Mouse (Mus musculus): ENCODE measurements around the gene Dydc2. TPM values are rescaled to one million over a fixed set of nuclear protein-coding genes. Genes with fewer than 3 reads are reported as not detected.
"Not testable (repeated sequence)": the region's sequence is repeated elsewhere in the genome, so short reads cannot be mapped to it uniquely, and the experiment has no call there.

Gene Dydc2
- polyA plus RNA-seq, 1 experiment from 2014 or later, result 0.29 TPM

DNA sequence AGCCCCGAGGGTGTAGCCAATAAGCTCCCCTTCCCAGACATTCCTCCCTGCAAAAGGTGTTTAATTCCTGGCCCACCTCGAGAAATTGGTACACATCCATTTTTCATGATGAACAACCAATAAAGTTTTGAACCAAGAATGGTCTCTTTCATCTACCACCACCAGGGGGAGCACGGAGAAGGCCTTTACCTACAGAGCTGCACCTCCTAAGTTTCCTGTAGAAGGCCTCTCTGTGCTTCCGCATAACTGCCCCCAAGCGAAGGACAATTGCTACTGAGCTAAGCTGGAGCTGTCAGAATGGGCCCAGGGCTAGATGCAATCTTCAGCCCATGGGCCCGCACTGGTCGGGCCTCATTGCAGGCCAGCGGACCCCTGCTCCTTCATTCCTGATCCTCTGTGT, 21.8 kb upstream of the Dydc2 start:
- H3K27me3 ChIP-seq (replicated peaks), result no peaks in the 10 kb centered on the region
- no peaks in the 10 kb centered on the region for H3K4me1 ChIP-seq (replicated peaks)
- ATAC-seq (ENCODE audit: insufficient number of reproducible peaks, low FRiP score), result no peak
- H3K9me3 ChIP-seq (replicated peaks), result no peaks in the 10 kb centered on the region
- H3K4me3 ChIP-seq, result no peak overlapping the region
- no peak overlapping the region for H3K27ac ChIP-seq (ENCODE audit: poor library complexity, severe bottlenecking)
- H3K4me2 ChIP-seq, result no peak overlapping the region
- H3K36me3 ChIP-seq, result no peaks in the 10 kb centered on the region
- no peak overlapping the region for H3K9ac ChIP-seq
- 40% methylated on average over 8 of the region's 8 CpGs for WGBS

DNA sequence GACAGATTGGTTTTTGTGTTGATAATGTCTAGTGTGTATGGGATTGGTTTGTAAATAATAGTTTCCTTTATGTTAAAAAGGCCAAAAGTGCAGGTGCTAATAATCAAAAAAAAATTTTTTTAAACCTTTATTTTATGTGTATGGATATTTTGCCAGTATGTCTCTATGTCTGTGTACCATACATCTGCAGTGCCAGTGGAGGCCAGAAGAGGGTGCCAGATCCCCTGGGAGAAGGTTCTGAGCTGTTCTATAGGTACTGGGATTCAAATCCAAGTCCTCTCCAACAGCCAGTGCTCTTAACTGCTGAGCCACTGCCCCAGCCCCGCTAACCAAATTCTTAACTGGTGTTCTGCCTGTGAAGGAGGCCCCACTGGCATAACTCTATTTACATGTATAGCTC, 18.5 kb upstream of the Dydc2 start:
- Histone ChIP-seq H3K4me1 (replicated peaks) (no peaks in the 10 kb centered on the region), H3K4me2 (no peak overlapping the region), H3K27me3 (replicated peaks) (no peaks in the 10 kb centered on the region), H3K27ac (ENCODE audit: poor library complexity, severe bottlenecking) (no peak overlapping the region), H3K36me3 (no peaks in the 10 kb centered on the region), H3K9me3 (replicated peaks) (no peaks in the 10 kb centered on the region), H3K9ac (no peak overlapping the region), H3K4me3 (no peak overlapping the region)
- 69% methylated on average over 1 of the region's 1 CpGs for WGBS
- no peak for ATAC-seq (ENCODE audit: insufficient number of reproducible peaks, low FRiP score)

DNA sequence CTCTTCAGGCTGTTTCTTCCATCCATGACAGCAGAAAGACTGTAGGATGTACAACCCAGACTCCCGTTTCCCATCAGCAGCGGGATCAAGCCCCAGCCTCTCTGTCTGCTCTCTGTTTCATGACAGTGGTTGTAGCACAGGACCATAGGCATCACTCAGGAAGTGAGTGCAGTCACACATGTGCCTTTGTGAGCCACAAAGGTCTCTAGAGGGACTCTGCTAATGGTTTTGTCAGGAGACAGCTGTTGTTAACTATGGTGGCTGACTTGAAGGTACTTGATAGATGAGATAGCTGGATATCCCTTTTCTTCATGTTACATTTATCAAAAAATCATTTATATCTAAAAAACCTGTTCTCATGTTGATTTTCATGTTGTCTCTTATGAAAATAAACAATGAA, 13.4 kb upstream of the Dydc2 start:
- Histone ChIP-seq H3K4me2 (no peak overlapping the region), H3K9ac (no peak overlapping the region), H3K27me3 (replicated peaks) (no peaks in the 10 kb centered on the region), H3K27ac (ENCODE audit: poor library complexity, severe bottlenecking) (no peak overlapping the region), H3K4me3 (no peak overlapping the region), H3K4me1 (replicated peaks) (peaks cover 5% of the 10 kb centered on the region), H3K9me3 (replicated peaks) (no peaks in the 10 kb centered on the region), H3K36me3 (no peaks in the 10 kb centered on the region)
- WGBS, result 91% methylated on average over 2 of the region's 2 CpGs
- ATAC-seq (ENCODE audit: insufficient number of reproducible peaks, low FRiP score), result no peak

DNA sequence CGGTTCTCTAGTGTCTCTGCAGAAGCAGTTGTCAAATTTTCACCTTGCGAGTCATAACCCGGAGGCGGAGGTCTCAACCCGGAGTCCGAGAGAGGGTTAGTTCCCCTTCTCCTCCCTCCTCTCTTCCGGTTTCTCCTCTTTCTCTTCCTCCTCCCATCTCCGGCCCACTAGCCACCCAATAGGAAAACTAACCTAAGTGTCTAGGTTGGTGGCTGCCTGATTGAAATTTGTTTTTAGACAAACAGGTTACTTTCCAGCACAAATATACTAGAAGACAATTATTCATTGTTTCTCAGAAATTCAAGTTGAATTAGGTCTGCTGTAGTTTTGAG, 3.9 kb upstream of the Dydc2 start:
- WGBS, result 2% methylated on average over 8 of the region's 8 CpGs
- H3K9me3 ChIP-seq (replicated peaks), result no peaks in the 10 kb centered on the region
- H3K4me1 ChIP-seq (replicated peaks), result peaks cover 7% of the 10 kb centered on the region; the same call in 1 of the 2 replicates
- H3K4me2 ChIP-seq, result peak overlapping the region; percentile 92
- peak overlapping the region; percentile 51 for H3K4me3 ChIP-seq
- H3K9ac ChIP-seq, result 0 out of 2 replicates have a peak overlapping the region, but pooled peaks have one; percentile 22
- H3K27ac ChIP-seq (ENCODE audit: poor library complexity, severe bottlenecking), result no peak overlapping the region
- no peaks in the 10 kb centered on the region for H3K36me3 ChIP-seq
- no peaks in the 10 kb centered on the region for H3K27me3 ChIP-seq (replicated peaks)
- no peak for ATAC-seq (ENCODE audit: insufficient number of reproducible peaks, low FRiP score)

DNA sequence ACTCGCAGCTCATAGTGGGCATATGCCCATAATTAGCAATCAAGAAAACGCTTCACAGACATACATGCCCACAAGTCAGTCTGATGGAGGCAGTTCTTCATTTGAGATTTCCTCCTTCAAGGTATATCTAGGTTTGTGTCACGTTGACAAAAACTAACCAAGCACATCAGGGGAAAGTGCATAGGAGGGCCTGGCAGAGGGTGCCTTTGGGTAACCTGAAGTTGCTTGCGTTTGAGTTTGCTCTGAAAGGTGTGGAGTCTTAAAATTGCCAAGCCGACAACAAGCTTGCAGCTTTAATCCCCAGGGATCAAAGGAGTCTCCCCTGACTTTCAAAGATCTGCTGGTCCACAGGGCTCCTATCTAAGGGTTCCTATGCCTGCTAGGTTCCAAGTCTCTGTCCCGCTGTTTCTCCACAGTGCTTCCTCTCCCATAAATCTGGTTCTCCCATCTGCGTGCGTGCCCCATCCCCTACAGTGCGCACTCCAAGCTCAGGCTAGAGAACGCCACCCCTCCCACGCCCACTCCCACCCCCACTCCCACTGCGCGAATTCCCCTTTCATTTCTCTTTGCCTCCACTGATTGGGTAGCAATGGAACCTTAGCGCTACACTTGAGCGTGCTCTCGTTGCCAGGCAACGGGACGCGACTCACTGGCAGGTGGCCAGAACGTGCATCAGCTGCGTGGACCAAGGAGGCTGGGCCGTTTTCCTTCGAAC, 3.4 kb upstream of the Dydc2 start, which contains the start of gene Dydc1:
TSS of gene Dydc1 (plus strand) at position 683 of the 715 bp plus-strand sequence.
- peak within 1 kb of the TSS; percentile 51 for H3K4me3 ChIP-seq
- peak; percentile 66 for ATAC-seq (ENCODE audit: insufficient number of reproducible peaks, low FRiP score)
- H3K4me1 ChIP-seq (replicated peaks), result peaks cover 7% of the 10 kb centered on the region; the same call in 1 of the 2 replicates
- peak within 1 kb of the TSS; percentile 92 for H3K4me2 ChIP-seq
- no peaks in the 10 kb centered on the region for H3K9me3 ChIP-seq (replicated peaks)
- no peaks in the 10 kb centered on the region for H3K36me3 ChIP-seq
- H3K27ac ChIP-seq (ENCODE audit: poor library complexity, severe bottlenecking), result no peak within 1 kb of the TSS
- no peaks in the 10 kb centered on the region for H3K27me3 ChIP-seq (replicated peaks)
- WGBS, result 11% methylated on average over 23 of the region's 23 CpGs
- peak within 1 kb of the TSS; percentile 22; the same call in 1 of the 2 replicates for H3K9ac ChIP-seq

DNA sequence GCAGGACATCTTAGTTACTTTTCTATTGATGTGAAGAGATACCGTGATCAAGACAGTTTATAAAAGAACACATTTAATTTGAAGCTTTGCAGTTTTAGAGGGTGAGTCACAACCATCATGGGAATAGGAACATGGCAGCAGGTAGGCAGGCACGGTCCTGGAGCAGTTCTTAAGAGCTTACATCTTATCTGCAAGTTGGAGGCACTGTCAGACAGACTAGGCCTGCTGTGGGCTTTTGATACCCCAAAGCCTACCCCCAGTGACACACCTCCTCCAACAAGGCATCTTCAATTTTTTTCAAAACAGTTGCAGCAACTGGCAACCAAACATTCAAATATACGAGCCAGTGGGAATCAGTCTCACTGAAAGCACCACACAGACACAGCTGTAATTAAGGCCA, 1.3 kb upstream of the Dydc2 start:
- peaks cover 11% of the 10 kb centered on the region for H3K4me1 ChIP-seq (replicated peaks)
- no peaks in the 10 kb centered on the region for H3K9me3 ChIP-seq (replicated peaks)
- H3K4me3 ChIP-seq, result no peak overlapping the region
- H3K27ac ChIP-seq (ENCODE audit: poor library complexity, severe bottlenecking), result no peak overlapping the region
- no peak overlapping the region for H3K9ac ChIP-seq
- no peaks in the 10 kb centered on the region for H3K36me3 ChIP-seq
- 61% methylated on average over 3 of the region's 3 CpGs for WGBS
- H3K4me2 ChIP-seq, result no peak overlapping the region
- no peak for ATAC-seq (ENCODE audit: insufficient number of reproducible peaks, low FRiP score)
- no peaks in the 10 kb centered on the region for H3K27me3 ChIP-seq (replicated peaks)

DNA sequence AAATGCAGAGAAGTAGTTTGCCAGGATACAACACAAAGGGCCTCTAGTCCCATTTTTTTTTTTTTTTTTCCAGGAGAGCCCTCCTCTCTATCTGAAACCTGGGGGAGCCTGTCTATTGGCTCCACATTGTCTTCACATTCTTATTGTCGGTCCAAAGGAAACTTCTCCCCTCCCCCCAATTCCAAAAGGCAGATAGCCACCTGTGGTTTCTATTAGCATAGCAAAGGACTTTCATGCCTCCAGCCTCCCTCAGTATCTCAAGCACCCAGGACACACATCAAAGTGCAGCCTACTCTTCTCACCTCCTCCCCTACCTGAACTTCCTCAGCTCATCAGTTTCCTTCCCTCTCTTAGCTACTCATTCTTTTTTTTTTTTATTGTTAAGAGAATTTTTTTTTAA, 2.6 kb downstream of the Dydc2 start:
- Histone ChIP-seq H3K9me3 (replicated peaks) (no peaks in the 10 kb centered on the region), H3K27me3 (replicated peaks) (no peaks in the 10 kb centered on the region), H3K27ac (ENCODE audit: poor library complexity, severe bottlenecking) (no peak overlapping the region), H3K9ac (no peak overlapping the region), H3K4me3 (no peak overlapping the region), H3K4me1 (replicated peaks) (peaks cover 10% of the 10 kb centered on the region), H3K4me2 (no peak overlapping the region), H3K36me3 (no peaks in the 10 kb centered on the region)
- WGBS, result 16% methylated on average over 1 of the region's 1 CpGs
- ATAC-seq (ENCODE audit: insufficient number of reproducible peaks, low FRiP score), result no peak

DNA sequence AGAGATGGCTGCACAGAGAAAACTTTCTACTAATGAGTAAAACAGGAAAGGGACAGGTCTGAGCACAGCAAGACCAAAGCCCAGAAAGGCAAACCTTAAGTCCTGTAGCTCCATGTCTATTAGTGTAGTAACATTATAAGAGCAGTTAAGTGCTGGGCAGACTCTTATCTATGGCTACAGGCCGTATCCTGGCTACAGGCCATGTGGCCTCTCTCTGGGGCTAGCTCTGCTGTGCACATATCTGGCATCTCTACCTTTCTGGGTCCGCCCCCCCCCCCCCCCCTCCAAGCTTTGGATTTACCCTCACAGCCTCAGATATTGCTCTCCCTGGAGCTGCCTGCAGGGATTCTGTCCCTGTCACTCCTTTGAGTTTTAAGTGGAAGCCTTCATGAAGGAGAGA, 3.8 kb downstream of the Dydc2 start:
- no peak overlapping the region for H3K9ac ChIP-seq
- no peak overlapping the region for H3K4me2 ChIP-seq
- H3K4me1 ChIP-seq (replicated peaks), result peaks cover 10% of the 10 kb centered on the region
- H3K36me3 ChIP-seq, result no peaks in the 10 kb centered on the region
- no peak overlapping the region for H3K4me3 ChIP-seq
- H3K27me3 ChIP-seq (replicated peaks), result no peaks in the 10 kb centered on the region
- 20% methylated on average over 2 of the region's 2 CpGs for WGBS
- peak; percentile 73; the same call in 1 of the 2 replicates for ATAC-seq (ENCODE audit: insufficient number of reproducible peaks, low FRiP score)
- H3K9me3 ChIP-seq (replicated peaks), result no peaks in the 10 kb centered on the region
- no peak overlapping the region for H3K27ac ChIP-seq (ENCODE audit: poor library complexity, severe bottlenecking)

DNA sequence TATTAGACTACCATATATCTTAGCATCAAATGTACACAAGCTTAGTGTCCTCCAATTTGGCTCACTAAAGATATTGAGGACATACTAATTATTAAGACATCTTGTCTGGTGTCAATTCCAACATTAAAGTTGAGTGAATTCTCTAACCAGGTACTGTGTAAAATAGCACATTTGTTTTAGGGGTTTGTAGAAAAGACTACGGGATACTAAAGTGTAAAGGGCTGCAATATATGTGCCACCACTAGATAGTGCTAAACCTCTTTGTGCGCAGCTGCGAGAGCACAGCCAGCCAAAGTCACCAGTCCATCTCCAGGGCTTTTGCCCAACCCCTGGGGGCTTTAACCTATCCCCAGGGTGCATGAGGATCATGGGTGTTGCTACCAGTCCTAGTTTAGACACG, 15.8 kb downstream of the Dydc2 start:
- not testable (repeated sequence) for H3K4me3 ChIP-seq; H3K4me2 ChIP-seq; ATAC-seq (ENCODE audit: insufficient number of reproducible peaks, low FRiP score); H3K9me3 ChIP-seq (replicated peaks); H3K36me3 ChIP-seq; H3K9ac ChIP-seq; H3K27me3 ChIP-seq (replicated peaks); H3K27ac ChIP-seq (ENCODE audit: poor library complexity, severe bottlenecking); H3K4me1 ChIP-seq (replicated peaks)
- WGBS, result 59% methylated on average over 3 of the region's 4 CpGs

DNA sequence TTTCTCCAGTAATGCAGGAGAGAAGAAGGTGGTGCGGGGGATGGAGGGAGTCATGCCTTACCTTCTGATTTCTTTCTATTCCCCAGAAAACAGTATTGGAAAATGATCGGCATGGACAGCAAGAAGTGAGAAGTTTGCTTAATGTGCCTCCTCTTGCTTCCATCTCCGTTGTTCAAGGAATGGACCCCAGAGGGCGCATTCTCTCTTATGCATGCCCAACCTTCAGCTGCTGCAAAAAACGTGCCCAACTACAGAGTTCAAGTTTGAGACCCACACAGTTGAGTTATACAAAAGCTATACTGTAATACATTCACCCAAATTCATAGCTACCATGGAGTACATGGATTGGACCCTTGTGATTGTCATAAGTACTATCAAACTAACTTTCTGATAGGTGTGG, 16.5 kb downstream of the Dydc2 start:
- no peak overlapping the region for H3K27ac ChIP-seq (ENCODE audit: poor library complexity, severe bottlenecking)
- no peak overlapping the region for H3K4me2 ChIP-seq
- no peaks in the 10 kb centered on the region for H3K9me3 ChIP-seq (replicated peaks)
- H3K9ac ChIP-seq, result no peak overlapping the region
- H3K36me3 ChIP-seq, result no peaks in the 10 kb centered on the region
- no peak overlapping the region for H3K4me3 ChIP-seq
- no peak for ATAC-seq (ENCODE audit: insufficient number of reproducible peaks, low FRiP score)
- WGBS, result 63% methylated on average over 5 of the region's 5 CpGs
- no peaks in the 10 kb centered on the region for H3K27me3 ChIP-seq (replicated peaks)
- H3K4me1 ChIP-seq (replicated peaks), result no peaks in the 10 kb centered on the region

DNA sequence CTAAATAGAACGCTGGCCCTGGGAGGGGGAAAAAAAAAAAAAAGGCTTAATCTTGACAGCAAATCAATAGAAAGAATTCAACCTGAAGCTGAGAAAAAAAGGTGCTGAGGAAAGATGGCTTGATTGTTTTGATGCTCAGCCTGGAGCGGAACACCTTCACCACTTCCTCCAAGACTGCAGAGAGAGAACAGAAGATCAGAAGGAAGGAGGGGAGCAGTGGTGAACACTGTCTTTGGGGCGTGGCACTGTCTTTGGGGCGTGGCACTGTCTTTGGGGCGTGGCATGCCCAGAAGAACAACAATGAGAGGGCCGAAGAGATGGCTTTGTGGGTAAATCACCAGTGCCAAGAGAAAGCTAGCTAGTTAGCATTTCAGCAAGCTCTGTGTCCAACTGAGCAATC, 18.5 kb downstream of the Dydc2 start:
- Histone ChIP-seq H3K9me3 (replicated peaks) (no peaks in the 10 kb centered on the region), H3K27ac (ENCODE audit: poor library complexity, severe bottlenecking) (no peak overlapping the region), H3K4me1 (replicated peaks) (no peaks in the 10 kb centered on the region), H3K27me3 (replicated peaks) (no peaks in the 10 kb centered on the region), H3K4me3 (no peak overlapping the region), H3K9ac (no peak overlapping the region), H3K4me2 (no peak overlapping the region), H3K36me3 (no peaks in the 10 kb centered on the region)
- 61% methylated on average over 6 of the region's 6 CpGs for WGBS
- ATAC-seq (ENCODE audit: insufficient number of reproducible peaks, low FRiP score), result no peak

DNA sequence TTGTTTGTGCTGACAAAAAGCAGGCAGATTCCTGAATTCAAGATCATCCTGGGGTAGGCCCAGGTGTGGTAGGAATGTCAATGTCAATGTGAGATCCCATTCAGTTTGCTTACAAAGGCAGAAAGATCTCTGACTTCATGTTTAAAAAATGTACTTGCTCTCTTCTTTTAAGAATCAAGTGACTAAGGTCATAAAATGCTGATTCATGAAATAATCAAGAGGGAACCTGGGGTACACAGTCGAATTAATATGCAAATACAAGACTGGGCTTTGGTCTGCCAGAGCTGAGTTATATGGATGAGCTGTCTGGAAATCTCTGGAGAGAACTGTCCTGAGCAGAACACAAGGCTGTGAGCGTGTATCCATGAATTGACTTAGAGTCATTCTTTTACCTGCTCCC, 21.6 kb downstream of the Dydc2 start:
- H3K27me3 ChIP-seq (replicated peaks), result no peaks in the 10 kb centered on the region
- no peak for ATAC-seq (ENCODE audit: insufficient number of reproducible peaks, low FRiP score)
- H3K27ac ChIP-seq (ENCODE audit: poor library complexity, severe bottlenecking), result no peak overlapping the region
- no peaks in the 10 kb centered on the region for H3K36me3 ChIP-seq
- H3K9me3 ChIP-seq (replicated peaks), result no peaks in the 10 kb centered on the region
- no peak overlapping the region for H3K4me2 ChIP-seq
- no peak overlapping the region for H3K4me3 ChIP-seq
- H3K9ac ChIP-seq, result no peak overlapping the region
- no peaks in the 10 kb centered on the region for H3K4me1 ChIP-seq (replicated peaks)
- 67% methylated on average over 2 of the region's 2 CpGs for WGBS
